Mouse (Mus musculus) cortical plate, adult 2 months (tissue): ENCODE results near the gene Gm36028. TPM values are rescaled to one million over a fixed set of nuclear protein-coding genes. Genes with fewer than 3 reads are reported as not detected.
A peak's percentile ranks its signal among the peaks of the same experiment; 100 is the strongest.

Experiments
- H3K27ac ChIP-seq: fragments of 200-500 bp; 2 replicates; pipeline ENCODE4 v1.5.1; 2012; ENCODE audit warnings: low read length, control low read depth, inconsistent platforms; ENCODE audit not compliant: insufficient read depth
- H3K4me1 ChIP-seq: fragments of 200-500 bp; 2 replicates; pipeline ENCODE4 v1.6.1; 2011; ENCODE audit warnings: low read length; ENCODE audit not compliant: control insufficient read depth, insufficient read depth
- H3K4me3 ChIP-seq: fragments of 200-500 bp; 2 replicates; pipeline ENCODE4 v1.5.1; 2011; ENCODE audit warnings: mild to moderate bottlenecking, low read length, control low read depth; ENCODE audit not compliant: insufficient read depth
- CTCF ChIP-seq: fragments of 200-500 bp; IDR thresholded peaks from 2 replicates; pipeline ENCODE4 v1.5.1; 2011; ENCODE audit warnings: mild to moderate bottlenecking, control low read depth, low read length; ENCODE audit not compliant: insufficient read depth; ENCODE audit errors: extremely low read depth
- POLR2A ChIP-seq: fragments of 200-500 bp; IDR thresholded peaks from 2 replicates; pipeline ENCODE4 v1.6.1; 2011; ENCODE audit warnings: mild to moderate bottlenecking, low read length, control low read depth; ENCODE audit not compliant: insufficient read depth; ENCODE audit errors: extremely low read depth
- polyA plus RNA-seq: library from polyadenylated mRNA; depleted of rRNA; stranded (reverse); fragments of >200 nt; gene quantifications from 2 replicates; pipeline ENCODE4 v1.2.3, GENCODE M21; 2012

Gene Gm36028
- polyA plus RNA-seq, 1 experiment, result 0.54 TPM

DNA sequence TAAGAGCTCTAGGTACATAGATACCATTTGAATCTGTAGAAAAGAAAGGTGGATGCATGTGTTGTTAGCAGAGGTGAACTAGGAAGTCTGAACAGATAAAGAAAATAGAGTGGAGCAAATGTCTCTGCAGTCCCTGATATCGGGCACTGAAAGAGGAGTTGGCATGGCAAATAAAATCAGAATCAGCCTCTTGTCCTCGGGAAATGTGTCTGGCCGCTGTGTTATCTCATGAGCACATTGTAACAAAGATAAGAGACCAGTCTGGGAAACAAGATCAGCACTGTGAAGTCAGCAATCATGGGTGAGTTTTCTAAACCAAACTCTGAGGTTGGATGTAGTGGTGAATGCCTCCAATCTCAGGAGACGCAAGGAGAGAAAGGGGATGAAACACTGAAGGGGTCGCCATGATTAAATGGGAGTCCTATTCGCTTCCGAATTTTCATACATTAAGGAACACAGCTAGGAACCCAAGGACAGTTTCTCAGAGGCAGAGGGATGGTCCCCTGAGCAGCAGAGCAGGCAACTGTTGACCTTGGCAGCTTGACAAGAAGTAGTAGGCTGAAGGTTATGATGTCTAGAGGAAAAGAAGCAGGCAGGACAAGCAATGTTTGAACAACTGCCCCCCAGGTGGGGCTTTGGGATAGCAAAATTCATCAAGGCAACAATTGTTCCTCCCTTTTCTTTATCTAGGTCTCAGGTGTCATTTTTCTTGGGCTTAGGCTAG, 15.6 kb downstream of the Gm36028 start:
- H3K27ac ChIP-seq, result no peak overlapping the region
- TF ChIP-seq CTCF, result no peak
- TF ChIP-seq POLR2A, result no peak
- H3K4me3 ChIP-seq, result no peak overlapping the region
- H3K4me1 ChIP-seq, result no peaks in the 10 kb centered on the region

DNA sequence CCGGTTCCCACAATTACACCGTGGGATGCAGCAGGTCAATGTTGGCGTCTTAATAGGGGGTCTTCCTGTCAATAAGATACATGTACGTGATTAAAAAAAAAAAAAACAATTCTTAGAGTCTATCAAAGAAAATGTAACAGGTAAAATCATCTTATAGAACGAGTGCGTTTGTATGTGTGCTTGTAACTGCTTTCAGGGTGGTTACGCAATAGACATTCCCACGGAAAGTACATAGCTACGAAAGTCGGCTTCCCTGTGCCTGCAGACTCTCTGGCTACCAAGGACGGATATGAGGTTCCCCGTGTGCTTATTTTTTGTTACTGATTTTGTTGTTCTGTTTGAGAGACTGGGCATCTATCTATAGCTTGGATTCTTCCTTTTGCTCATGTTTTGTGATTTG, 17.2 kb downstream of the Gm36028 start:
- Histone ChIP-seq H3K4me1 (no peaks in the 10 kb centered on the region), H3K4me3 (no peak overlapping the region), H3K27ac (no peak overlapping the region)
- TF ChIP-seq CTCF (no peak), POLR2A (no peak)

DNA sequence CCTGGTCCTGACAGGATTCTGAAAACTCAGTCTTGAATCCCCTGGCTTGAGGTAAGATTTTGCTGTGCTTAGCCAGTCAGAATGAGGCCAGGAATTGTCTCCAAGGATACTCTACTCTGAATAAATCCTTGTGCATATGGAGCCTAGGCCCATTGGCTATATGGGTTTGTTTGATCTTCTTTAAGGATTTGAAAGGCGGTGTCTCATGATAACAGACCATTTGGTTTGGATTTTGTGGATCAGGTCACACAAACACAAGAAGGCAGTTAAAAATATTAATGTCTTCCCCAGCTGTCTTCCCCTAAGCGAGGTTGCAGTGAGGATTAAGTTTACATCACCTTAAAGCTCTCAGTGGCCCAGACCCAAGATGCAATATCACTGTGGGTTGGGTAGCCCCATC, 18.5 kb downstream of the Gm36028 start:
- Histone ChIP-seq H3K4me1 (no peaks in the 10 kb centered on the region), H3K27ac (no peak overlapping the region), H3K4me3 (no peak overlapping the region)
- TF ChIP-seq POLR2A (no peak), CTCF (no peak)

DNA sequence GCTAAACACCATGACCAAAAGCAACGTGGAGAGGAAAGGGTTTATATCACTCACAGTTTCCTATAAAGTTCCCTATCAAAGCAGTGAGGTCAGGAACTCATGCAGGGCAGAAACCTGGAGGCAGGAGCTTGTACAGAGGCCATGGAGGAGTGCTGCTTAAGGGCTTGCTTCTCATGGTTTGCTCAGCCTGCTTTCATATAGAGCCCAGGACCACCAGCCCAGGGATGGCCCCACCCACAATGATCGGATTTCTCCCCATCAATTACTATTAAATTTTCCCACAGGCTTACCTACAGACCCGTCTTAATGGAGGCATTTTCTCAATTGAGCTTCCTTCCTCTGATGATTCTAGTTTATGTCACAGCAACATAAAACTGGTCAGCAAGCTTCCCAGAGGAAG, 23.4 kb downstream of the Gm36028 start:
- Histone ChIP-seq H3K4me1 (no peaks in the 10 kb centered on the region), H3K27ac (no peak overlapping the region), H3K4me3 (no peak overlapping the region)
- TF ChIP-seq CTCF, result no peak
- TF ChIP-seq POLR2A, result no peak

DNA sequence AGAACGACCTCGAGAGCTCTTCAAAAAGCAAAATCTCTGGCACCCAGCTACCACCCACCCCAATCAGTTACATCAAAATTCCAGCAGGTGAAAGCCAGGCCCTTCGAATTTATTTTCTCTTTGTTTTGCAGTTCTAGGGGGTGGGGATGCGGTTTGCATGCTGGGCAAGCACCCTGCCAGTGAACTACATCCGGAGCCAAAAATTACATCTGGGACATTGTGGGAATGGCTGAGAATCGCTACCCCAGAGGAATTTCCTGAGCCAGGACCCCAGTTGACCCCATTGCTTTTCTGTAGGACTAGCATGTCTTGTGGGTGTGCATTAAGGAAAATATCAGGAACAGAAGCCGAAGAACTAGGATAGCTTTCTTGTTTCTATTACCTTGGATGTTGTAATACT, 29.9 kb downstream of the Gm36028 start:
- Histone ChIP-seq H3K4me3 (no peak overlapping the region), H3K27ac (no peak overlapping the region), H3K4me1 (no peaks in the 10 kb centered on the region)
- no peak for TF ChIP-seq CTCF
- no peak for TF ChIP-seq POLR2A

DNA sequence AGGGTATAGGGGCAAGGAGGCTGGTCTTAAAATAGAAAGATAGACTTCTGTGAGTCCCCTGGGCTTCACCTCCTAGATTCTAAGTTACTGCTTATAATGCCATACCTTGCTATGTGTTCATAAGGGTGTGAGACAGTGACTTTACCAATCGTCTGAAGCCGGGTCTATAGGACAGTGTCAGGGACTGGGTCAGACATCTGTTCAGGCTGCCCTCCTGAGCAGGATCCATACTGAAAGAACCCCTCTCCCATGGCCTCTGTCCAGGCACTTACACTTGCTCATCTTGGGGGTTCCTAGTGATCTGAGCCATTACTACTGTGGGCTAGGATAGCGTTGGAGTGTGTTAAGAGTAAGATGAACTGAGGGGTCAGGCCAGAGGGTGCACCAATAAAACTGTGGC, 34.7 kb downstream of the Gm36028 start:
- no peak overlapping the region for H3K27ac ChIP-seq
- no peak overlapping the region for H3K4me3 ChIP-seq
- no peak for TF ChIP-seq CTCF
- no peak for TF ChIP-seq POLR2A
- no peaks in the 10 kb centered on the region; the same call in 1 of the 2 replicates for H3K4me1 ChIP-seq

DNA sequence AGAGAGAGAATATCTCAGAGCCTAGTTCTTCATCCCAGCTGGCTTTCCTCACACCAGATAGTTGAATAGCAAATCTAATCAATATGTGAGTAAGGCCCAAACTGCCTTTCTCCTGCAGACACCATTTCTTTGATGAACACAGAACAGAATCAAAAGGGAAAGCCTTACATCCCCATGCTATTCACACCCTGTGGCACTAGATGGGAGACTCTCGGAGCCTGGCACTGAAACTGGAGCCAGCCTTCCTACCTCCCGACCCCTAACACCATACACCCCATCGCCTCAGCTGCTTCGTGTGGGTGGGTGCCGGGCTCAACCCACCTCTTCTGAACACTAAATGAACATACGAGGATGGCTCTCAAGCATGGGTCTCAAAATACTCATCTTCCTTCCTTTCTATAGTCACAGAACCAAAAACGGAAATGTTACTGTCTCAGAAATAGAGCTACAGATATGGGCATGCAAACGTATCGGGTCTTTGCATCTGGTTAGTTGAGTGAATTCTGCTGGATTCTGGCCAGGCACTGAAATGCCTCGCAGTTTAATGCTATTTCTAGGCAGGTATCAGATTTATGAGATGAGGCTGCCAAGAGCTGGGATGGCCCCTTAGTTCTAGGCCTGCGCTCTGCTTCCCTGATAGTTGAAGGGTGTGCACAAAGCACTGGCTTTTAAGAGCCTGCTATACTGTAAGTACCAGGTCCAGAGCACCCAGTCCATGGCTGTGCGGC, 36.0 kb downstream of the Gm36028 start:
- Histone ChIP-seq H3K4me1 (no peaks in the 10 kb centered on the region; the same call in 1 of the 2 replicates), H3K4me3 (no peak overlapping the region), H3K27ac (no peak overlapping the region)
- TF ChIP-seq POLR2A, result no peak
- TF ChIP-seq CTCF, result no peak

DNA sequence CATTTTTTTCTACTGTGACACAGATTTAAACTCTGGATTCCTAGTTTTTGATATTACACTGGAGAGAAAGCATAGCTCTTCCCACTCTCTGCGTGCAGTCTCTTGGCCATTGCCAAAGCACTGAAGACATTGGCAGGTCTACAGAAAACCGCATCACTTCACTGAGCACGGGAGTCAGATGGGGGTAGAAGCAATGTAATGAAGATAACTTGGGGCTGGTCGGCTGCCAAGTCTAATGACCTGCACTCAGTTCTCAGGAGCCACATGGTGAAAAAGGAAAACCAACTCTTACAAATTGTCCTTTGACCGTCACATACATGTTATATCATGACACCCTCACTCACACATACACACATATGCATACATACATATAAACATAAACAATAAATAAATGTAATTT, 37.0 kb downstream of the Gm36028 start:
- H3K27ac ChIP-seq, result no peak overlapping the region
- no peak for TF ChIP-seq POLR2A
- TF ChIP-seq CTCF, result no peak
- no peak overlapping the region for H3K4me3 ChIP-seq
- no peaks in the 10 kb centered on the region; the same call in 1 of the 2 replicates for H3K4me1 ChIP-seq

DNA sequence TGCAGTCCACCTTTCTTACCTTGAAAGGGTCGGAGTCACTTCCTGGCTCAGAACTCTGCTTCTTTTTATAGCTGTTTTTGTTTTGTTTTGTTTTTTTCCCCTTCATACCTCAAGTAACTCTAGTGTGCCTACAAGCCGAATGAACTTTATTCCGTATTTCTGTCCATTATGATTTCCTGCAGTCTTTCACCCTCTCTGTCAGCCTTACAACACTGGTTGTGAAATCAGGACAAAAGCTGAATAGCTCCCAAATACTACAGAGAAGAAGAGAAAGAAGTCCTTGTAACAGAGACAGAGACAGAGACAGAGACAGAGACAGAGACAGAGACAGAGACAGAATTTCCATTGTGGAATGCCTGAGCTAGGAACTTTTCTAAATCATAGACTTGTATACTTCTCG, 43.0 kb downstream of the Gm36028 start:
- peaks cover 4% of the 10 kb centered on the region for H3K4me1 ChIP-seq
- TF ChIP-seq CTCF, result no peak
- TF ChIP-seq POLR2A, result no peak
- H3K4me3 ChIP-seq, result no peak overlapping the region
- no peak overlapping the region for H3K27ac ChIP-seq

DNA sequence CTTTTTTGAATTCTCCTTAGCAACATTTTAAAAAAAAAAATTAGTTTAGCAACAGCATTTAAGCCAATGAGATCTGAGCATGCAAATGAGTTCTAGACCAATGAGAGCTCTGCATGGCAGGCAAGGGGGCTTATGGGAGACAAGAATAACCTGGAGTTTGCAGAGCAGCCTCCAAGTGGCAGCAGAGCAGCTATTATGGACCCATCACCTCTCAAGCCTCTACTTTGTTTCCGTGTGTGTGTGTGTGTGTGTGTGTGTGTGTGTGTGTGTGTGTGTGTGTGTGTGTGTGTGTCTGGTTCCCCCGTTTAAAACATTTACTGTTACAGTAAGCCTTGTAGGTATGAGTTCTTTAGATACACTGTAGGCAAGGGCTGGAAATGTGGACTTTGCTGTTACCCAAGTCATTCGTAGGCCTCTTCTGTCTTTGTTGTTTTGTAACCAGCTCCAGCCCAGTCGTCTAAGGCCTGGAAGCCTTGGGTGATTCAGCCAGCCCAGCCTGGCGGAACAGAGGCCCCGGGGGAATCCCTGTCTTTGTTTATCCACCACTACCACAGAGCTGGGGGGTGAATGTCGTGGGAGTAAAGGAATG, 46.5 kb downstream of the Gm36028 start:
- no peak for TF ChIP-seq POLR2A
- TF ChIP-seq CTCF, result peak; percentile 66
- Histone ChIP-seq H3K4me1 (peaks cover 15% of the 10 kb centered on the region), H3K27ac (peak overlapping the region; percentile 18; the same call in 1 of the 2 replicates), H3K4me3 (no peak overlapping the region)
